Mouse (Mus musculus) midbrain, embryonic 11.5 days (tissue): ENCODE data around the gene Acoxl. TPM values are rescaled to one million over a fixed set of nuclear protein-coding genes. Genes with fewer than 3 reads are reported as not detected.
A peak's percentile ranks its signal among the peaks of the same experiment; 100 is the strongest.

Experiments used
- ATAC-seq: fragments of 200-750 bp; cut with Nextera tagmentation; 2 replicates; pipeline ENCODE4 v1.8.0; 2017; ENCODE audit warnings: moderate TSS enrichment, moderate library complexity; ENCODE audit not compliant: low FRiP score
- DNase-seq: peaks from one replicate; pipeline ENCODE4 v3.0.0; 2015; ENCODE audit warnings: low spot score; ENCODE audit errors: missing footprints
- H3K27ac ChIP-seq: fragments of 300-500 bp; sonication (generic); 2 replicates; pipeline ENCODE4 v1.5.1; 2014; ENCODE audit warnings: low read depth, low read length
- H3K27me3 ChIP-seq: fragments of 300-500 bp; sonication (generic); 2 replicates; pipeline ENCODE4 v1.6.1; 2014; ENCODE audit warnings: mild to moderate bottlenecking, low read length, moderate library complexity, mixed read lengths; ENCODE audit not compliant: control insufficient read depth, insufficient read depth
- H3K36me3 ChIP-seq: fragments of 300-500 bp; sonication (generic); 2 replicates; pipeline ENCODE4 v1.6.1; 2014; ENCODE audit warnings: mild to moderate bottlenecking, low read length, moderate library complexity, mixed read lengths; ENCODE audit not compliant: control insufficient read depth, insufficient read depth
- H3K4me1 ChIP-seq: fragments of 300-500 bp; sonication (generic); 2 replicates; pipeline ENCODE4 v1.6.1; 2014; ENCODE audit warnings: low read length; ENCODE audit not compliant: control insufficient read depth, insufficient read depth
- H3K4me2 ChIP-seq: fragments of 300-500 bp; sonication (generic); 2 replicates; pipeline ENCODE4 v1.6.1; 2014; ENCODE audit warnings: mild to moderate bottlenecking, moderate library complexity
- H3K4me3 ChIP-seq: fragments of 300-500 bp; sonication (generic); 2 replicates; pipeline ENCODE4 v1.5.1; 2014; ENCODE audit warnings: low read depth, low read length
- H3K9ac ChIP-seq: fragments of 300-500 bp; sonication (generic); 2 replicates; pipeline ENCODE4 v1.6.1; 2014; ENCODE audit warnings: low read length
- H3K9me3 ChIP-seq: fragments of 300-500 bp; sonication (generic); 2 replicates; pipeline ENCODE4 v1.6.1; 2016; ENCODE audit warnings: low read length; ENCODE audit not compliant: control insufficient read depth
- WGBS: fragments of 180-500 bp; shearing (Covaris S2); extraction: QIAGEN DNeasy Blood & Tissue Kit; methylation state at CpG from one replicate; pipeline ENCODE4 v1.1.7; 2014; 5-methylcytosine and 5-hydroxymethylcytosine counted together
- polyA plus RNA-seq: library from polyadenylated mRNA; unstranded; fragments of >200 nt; fragmentation: Nextera tagmentation; extraction: Ambion mirVana; gene quantifications from 2 replicates; pipeline ENCODE4 v1.2.1, GENCODE M21; 2014

The Acoxl gene
- polyA plus RNA-seq, 1 experiment from 2014 or later, result 0.18 TPM

DNA sequence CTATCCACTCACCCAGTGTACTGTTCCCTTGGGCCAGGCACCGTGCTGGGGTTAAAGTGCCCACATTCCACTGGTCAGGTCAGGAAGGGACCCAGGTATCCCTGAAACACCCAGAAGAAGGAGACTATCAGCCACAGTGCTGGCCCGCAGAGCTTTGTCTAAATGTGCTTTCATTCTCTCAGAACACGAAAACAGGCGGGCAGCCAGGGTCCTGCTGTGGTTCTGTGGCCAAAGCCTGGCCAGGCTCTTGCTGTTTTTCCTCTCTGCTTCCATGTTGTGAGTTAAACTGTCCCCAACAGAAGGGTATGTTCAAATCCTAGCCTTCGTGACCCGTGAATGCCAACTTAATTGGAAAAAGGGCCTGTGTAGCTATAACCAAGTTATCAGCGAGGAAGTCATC, 228.9 kb downstream of the Acoxl start:
- 90% methylated on average over 7 of the region's 7 CpGs for WGBS

DNA sequence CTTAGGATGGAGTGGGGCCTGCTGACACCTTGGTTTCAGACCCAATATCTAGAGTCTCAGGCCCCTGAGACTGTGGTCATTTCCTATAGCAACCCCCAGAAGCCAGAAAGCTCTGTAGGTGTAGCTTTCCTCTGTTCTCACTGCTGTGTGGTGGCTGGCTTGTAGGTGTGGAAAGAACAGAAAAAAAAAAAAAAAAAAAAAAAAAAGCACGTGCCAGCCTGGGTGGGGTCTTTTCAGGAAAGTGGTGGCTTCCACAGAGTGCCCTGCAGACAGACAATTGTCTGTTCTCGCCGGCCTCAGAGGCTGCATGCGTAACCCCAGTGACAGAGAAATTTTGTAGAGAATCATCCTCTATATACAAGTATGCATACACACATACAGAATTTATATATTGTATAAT, 229.5 kb downstream of the Acoxl start:
- DNase-seq (no peak), ATAC-seq (no peak)
- Histone ChIP-seq H3K4me3 (no peak overlapping the region), H3K9me3 (no peaks in the 10 kb centered on the region), H3K9ac (no peak overlapping the region), H3K27ac (no peak overlapping the region), H3K4me1 (no peaks in the 10 kb centered on the region), H3K4me2 (no peak overlapping the region), H3K36me3 (no peaks in the 10 kb centered on the region), H3K27me3 (no peaks in the 10 kb centered on the region)
- WGBS, result 79% methylated on average over 4 of the region's 4 CpGs

More for the DNA sequence above, 228.9 kb downstream of the Acoxl start:
- DNase-seq (no peak), ATAC-seq (no peak)
- no peak overlapping the region for H3K27ac ChIP-seq
- H3K4me1 ChIP-seq, result no peaks in the 10 kb centered on the region
- H3K27me3 ChIP-seq, result no peaks in the 10 kb centered on the region
- no peak overlapping the region for H3K4me3 ChIP-seq
- H3K9me3 ChIP-seq, result no peaks in the 10 kb centered on the region
- no peak overlapping the region for H3K9ac ChIP-seq
- no peaks in the 10 kb centered on the region for H3K36me3 ChIP-seq
- H3K4me2 ChIP-seq, result no peak overlapping the region

DNA sequence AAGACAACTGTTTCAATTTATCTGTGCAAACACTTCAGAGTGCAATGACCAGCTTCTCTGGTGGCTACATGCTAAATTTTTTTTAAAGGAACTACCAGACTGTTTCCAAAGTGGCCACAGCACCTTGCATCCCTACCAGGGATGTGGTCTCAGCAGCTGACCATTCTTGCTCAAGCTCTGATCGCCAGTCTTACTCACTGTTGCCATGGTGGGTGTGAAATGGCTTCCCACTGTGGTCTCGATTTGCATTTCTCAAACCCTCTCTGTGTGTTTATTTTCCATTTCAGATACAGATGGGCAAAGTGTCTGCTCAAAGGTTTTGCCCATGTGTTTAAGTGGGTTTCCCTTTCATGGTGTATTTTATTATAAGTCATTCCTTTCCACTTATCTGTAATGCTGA, 230.3 kb downstream of the Acoxl start:
- H3K9ac ChIP-seq, result no peak overlapping the region
- H3K4me2 ChIP-seq, result no peak overlapping the region
- no peak overlapping the region for H3K27ac ChIP-seq
- no peak for ATAC-seq
- no peaks in the 10 kb centered on the region for H3K9me3 ChIP-seq
- WGBS, result 66% methylated on average over 2 of the region's 2 CpGs
- no peaks in the 10 kb centered on the region for H3K36me3 ChIP-seq
- H3K4me3 ChIP-seq, result no peak overlapping the region
- no peak for DNase-seq
- no peaks in the 10 kb centered on the region for H3K27me3 ChIP-seq
- no peaks in the 10 kb centered on the region for H3K4me1 ChIP-seq

DNA sequence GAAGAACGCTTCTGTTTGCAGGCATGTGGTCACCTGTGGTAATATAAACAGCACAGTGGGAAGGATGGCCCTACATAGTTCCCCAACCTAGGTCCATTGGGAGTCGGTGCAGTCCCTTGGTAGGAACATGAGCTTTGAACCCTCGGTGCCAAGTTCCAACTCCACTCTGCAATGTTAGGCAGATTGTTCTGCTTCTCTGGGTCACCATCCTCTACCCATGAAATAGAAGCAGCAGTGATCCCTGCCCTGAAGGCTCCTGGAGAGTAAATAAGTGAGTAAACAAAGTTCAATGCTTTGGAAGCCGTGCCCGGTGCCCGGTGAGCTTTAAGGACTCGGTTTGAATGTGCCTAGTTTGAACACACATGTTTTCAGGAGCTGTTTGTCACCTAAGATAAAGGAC, 233.1 kb downstream of the Acoxl start:
- Histone ChIP-seq H3K4me2 (no peak overlapping the region), H3K36me3 (no peaks in the 10 kb centered on the region), H3K9ac (no peak overlapping the region), H3K4me3 (no peak overlapping the region), H3K27me3 (no peaks in the 10 kb centered on the region), H3K9me3 (no peaks in the 10 kb centered on the region), H3K4me1 (no peaks in the 10 kb centered on the region), H3K27ac (no peak overlapping the region)
- DNase-seq, result peak; percentile 33
- no peak for ATAC-seq
- WGBS, result 86% methylated on average over 7 of the region's 7 CpGs

DNA sequence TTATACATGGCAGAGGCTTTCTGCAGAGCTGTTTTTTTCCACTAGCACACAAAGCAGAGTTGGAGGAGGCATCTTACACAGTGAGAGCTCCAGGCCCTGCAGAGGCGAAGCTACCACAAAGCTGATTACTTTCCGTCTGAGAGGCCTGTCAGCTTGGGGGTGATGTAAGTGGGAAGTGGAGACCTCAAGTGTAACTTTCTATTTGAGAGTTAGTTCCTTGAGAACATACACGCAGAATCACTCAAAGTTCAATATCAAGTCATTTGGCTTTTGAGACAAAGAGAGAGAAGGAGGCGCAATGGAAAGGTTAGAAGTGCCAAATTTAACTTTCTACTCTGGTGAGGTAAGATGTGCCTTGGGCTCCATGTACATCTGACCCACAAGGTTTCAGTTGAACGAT, 234.3 kb downstream of the Acoxl start:
- Histone ChIP-seq H3K36me3 (no peaks in the 10 kb centered on the region), H3K9me3 (no peaks in the 10 kb centered on the region), H3K27ac (no peak overlapping the region), H3K4me2 (no peak overlapping the region), H3K9ac (no peak overlapping the region), H3K4me3 (no peak overlapping the region), H3K27me3 (no peaks in the 10 kb centered on the region), H3K4me1 (no peaks in the 10 kb centered on the region)
- no peak for ATAC-seq
- 78% methylated on average over 5 of the region's 5 CpGs for WGBS
- no peak for DNase-seq

DNA sequence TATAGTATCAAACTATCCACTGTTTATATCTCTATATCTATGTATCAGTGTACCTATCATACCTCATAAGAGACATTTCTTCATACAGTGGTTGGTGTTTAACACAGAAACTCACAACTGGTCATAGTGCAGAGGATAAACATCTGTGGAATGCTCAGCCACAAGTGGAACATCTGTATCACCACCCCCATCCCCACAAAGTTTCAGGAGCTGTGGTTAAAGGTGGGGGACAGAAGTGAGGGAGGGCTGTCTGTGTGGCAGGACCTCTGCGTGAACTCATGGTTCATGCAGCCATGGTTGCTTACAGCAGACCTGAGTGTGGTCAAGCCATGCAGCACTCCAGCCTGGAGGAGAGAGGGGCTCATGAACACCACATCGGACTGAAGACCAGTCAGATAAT, 234.9 kb downstream of the Acoxl start:
- Histone ChIP-seq H3K36me3 (no peaks in the 10 kb centered on the region), H3K9me3 (no peaks in the 10 kb centered on the region), H3K9ac (no peak overlapping the region), H3K4me2 (no peak overlapping the region), H3K4me1 (no peaks in the 10 kb centered on the region), H3K27ac (no peak overlapping the region), H3K27me3 (no peaks in the 10 kb centered on the region), H3K4me3 (no peak overlapping the region)
- 82% methylated on average over 2 of the region's 2 CpGs for WGBS
- no peak for ATAC-seq
- no peak for DNase-seq

DNA sequence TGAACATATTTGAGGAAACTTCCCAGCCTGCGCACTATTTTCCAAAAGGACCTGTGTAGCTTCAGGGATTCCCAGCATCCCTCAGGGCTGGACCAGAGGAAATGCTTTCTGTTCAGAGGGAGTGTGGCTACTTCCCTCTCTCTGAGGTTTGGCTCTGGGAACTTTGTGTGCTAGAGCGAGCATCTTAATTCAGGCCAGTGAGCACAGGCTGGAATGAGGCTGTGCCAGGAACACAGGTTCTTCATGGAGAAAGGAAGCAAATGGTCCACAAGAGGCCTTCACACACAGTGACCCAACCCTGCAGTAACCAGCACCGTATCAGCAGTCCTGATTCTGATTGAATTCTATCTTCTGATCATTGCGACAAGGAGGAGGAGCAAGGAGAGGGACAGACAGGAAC, 238.3 kb downstream of the Acoxl start:
- ATAC-seq, result no peak
- 83% methylated on average over 4 of the region's 4 CpGs for WGBS

DNA sequence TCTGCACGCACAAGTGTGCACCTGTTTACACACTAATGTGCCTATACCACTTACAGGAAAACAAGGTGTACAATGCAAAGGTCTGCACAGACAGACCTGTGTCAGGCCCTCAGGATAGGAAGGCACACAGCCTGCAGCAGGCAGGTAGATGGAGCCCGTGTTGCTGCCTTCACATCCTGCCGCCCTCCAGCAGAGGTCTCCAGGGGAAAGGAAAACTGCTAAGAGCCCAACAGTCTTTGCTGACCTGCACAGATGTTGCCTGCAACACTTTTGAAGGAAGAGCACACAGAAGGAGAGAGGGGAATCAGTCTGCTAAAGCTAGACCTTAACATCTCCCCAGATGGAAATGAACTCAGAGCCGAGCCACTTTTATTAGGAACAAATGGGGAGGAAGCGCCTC, 240.2 kb downstream of the Acoxl start:
- Histone ChIP-seq H3K4me2 (no peak overlapping the region), H3K4me3 (no peak overlapping the region), H3K36me3 (no peaks in the 10 kb centered on the region), H3K27me3 (no peaks in the 10 kb centered on the region), H3K27ac (no peak overlapping the region), H3K9ac (no peak overlapping the region), H3K9me3 (no peaks in the 10 kb centered on the region), H3K4me1 (no peaks in the 10 kb centered on the region)
- ATAC-seq, result no peak
- DNase-seq, result no peak
- 42% methylated on average over 5 of the region's 5 CpGs for WGBS

More for the DNA sequence above, 238.3 kb downstream of the Acoxl start:
- no peaks in the 10 kb centered on the region for H3K4me1 ChIP-seq
- DNase-seq, result no peak
- H3K27me3 ChIP-seq, result no peaks in the 10 kb centered on the region
- H3K4me2 ChIP-seq, result no peak overlapping the region
- no peak overlapping the region for H3K4me3 ChIP-seq
- H3K9ac ChIP-seq, result no peak overlapping the region
- H3K36me3 ChIP-seq, result no peaks in the 10 kb centered on the region
- H3K27ac ChIP-seq, result no peak overlapping the region
- no peaks in the 10 kb centered on the region for H3K9me3 ChIP-seq

DNA sequence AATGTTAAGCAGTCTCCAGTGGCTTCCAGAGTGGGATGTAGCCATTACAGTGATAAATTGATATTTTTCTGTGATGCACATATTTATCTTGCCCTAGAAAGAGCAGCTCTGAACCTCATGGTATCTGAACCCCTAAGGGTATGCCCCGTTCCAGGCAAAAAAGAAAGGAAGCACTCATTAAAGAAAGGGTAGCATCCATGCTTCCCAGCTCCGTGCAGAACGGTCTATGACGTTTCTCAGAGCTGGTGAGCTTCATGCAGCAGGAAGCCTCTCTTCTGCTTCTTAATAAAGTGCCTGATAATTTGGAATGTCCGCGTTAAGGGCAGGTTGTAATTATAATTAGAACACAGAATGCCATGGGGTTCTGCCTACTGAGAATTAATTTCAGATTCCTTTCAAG, 240.6 kb downstream of the Acoxl start:
- Histone ChIP-seq H3K4me2 (no peak overlapping the region), H3K9ac (no peak overlapping the region), H3K4me3 (no peak overlapping the region), H3K4me1 (no peaks in the 10 kb centered on the region), H3K9me3 (no peaks in the 10 kb centered on the region), H3K27me3 (no peaks in the 10 kb centered on the region), H3K36me3 (no peaks in the 10 kb centered on the region), H3K27ac (no peak overlapping the region)
- 78% methylated on average over 6 of the region's 6 CpGs for WGBS
- ATAC-seq, result no peak
- DNase-seq, result no peak

DNA sequence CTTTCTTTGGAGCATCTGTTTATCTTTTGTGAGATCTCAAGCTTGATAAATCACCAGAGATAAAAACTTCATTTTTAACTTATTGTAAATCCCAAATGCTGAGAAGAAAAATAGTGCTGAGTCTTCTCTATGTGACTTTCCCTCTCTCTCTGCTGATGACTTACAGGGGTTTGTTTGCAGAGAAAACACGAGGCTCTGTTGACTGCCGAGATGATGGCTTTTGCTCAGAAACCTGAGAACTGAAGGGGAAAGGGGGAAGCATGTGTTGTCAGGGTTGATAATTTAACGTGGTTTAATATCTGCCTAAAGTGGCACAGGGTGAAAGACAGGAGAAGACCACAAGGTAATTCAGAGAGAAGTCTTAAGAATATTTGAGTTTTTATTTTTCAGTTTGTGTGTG, 245.2 kb downstream of the Acoxl start:
- H3K9ac ChIP-seq, result no peak overlapping the region
- 49% methylated on average over 3 of the region's 3 CpGs for WGBS
- no peaks in the 10 kb centered on the region for H3K9me3 ChIP-seq
- DNase-seq (no peak), ATAC-seq (no peak)
- no peaks in the 10 kb centered on the region for H3K36me3 ChIP-seq
- no peak overlapping the region for H3K4me3 ChIP-seq
- no peak overlapping the region for H3K27ac ChIP-seq
- no peaks in the 10 kb centered on the region for H3K27me3 ChIP-seq
- H3K4me1 ChIP-seq, result no peaks in the 10 kb centered on the region
- no peak overlapping the region for H3K4me2 ChIP-seq
